Mouse (Mus musculus) kidney, adult 9 months (tissue): ENCODE results near the gene Yars.
"Not testable (repeated sequence)": the region's sequence is repeated elsewhere in the genome, so short reads cannot be mapped to it uniquely, and the experiment has no call there.

Experiments
- DNase-seq: peaks from one replicate; pipeline ENCODE4 v3.0.0; 2022

Yars gene

DNA sequence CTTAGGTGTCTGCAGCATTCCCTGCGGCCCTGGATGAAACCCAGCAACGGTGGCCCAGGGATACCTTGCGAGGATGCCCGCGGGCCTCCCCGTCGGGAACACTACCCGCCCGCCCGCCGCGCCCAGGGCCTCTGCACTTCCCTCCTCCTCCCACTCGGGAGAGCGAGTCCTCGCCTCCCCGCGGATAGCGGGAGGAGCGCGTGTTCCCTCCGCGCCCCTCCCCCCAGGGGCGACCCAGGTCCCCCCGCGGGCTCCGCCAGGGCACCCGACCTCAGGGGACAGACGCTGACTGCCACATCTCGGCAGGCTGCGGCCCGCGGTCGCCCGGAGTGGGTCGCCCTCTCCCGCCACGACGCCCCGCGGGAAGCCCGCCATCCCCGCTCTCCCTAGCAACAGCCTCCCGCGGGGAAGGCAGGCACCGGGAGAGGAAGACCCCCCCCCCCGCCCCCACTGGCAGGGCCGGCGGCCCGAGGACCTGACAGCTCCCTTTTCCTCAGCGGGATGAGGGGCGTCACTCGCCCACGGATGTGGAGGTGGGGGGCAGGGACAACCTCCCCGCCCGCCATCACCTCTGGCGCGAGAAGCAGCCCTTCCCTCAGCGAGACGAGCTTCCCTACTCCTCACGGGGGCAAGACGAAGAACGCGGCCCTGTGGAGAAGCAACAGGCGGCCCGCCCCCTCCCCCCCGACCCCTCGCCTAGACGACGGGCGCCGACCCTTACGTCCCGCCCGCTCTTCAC lies 588 bp upstream of the Yars start:
- peak; percentile 49 for DNase-seq

DNA sequence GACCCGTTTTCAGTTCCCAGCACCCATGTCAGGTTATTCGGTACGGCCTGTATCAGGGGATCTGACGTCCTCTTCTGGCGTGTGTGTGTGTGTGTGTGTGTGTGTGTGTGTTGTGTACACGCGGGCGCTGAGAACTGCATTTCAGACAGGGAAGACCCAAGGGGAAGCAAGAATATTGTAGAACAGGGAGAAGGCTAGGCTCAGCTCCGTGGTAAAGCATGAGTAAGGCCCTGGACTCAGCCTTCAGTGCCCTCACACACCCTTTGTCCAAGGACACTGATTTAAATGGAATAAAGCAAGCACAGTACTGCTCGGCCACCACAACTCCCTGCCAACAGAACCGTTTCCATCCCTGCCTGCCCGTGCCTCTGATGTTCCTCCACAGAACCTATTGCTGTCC lies 978 bp downstream of the Yars start:
- peak; percentile 27 for DNase-seq

GRCm38 (mm10) chr4:129191691-129192090 lies 2.1 kb downstream of the Yars start:
- no peak for DNase-seq

DNA sequence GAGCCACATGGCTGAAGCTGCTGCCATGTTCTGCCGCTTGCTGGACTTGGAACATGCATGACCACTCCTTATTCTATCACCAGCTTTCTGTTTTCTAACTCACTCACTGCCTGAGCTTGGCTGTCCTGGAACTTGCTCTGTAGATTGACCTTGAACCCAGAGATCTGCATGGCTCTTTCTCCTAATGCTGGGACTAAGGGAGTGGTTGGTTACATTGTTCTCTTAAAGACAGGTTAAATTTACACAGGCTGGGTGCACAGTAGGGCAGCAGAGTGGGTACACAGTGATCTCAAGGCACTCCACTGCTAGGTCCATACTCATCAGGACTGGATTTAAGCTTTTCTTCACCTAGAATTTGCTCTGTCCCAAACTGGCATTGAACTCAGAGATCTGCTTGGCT lies 4.7 kb downstream of the Yars start:
- DNase-seq, result no peak

DNA sequence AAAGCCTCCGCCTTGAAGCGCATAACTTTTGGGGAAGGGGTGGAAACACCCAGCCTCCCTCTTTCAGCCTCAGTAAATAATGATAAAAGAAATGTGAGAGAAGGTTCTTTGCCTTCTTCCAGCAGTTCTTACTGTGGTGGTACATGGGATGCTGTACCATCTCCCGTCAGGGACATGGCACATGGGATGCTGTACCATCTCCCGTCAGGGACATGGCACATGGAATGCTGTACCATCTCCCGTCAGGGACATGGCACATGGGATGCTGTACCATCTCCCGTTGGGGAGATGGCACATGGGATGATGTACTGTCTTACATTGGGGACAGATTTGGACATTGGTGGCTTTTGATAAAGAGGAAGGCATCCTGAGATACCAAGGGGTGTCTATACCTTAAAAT lies 8.0 kb downstream of the Yars start:
- no peak for DNase-seq

DNA sequence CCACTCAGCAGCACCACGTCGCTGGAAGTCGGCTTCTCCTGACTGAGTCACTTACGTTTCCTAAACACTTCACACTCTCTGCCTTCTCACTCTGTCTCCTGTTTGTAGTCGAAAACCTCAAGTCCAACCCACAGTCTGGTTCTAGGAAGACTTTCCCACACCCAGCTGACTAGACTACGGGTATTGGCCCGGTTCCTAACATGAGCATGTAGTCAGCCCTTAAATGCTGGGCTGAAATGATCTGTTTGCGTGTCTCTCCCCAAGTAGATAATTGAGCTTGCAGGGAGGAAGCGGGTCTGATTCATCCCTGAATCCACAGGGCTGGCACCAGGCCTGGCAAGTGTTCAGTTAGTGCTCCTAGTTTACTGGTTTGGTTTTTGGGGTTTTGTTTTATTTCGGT lies 15.1 kb downstream of the Yars start:
- DNase-seq, result no peak

GRCm38 (mm10) chr4:129206792-129207191 lies 17.2 kb downstream of the Yars start:
- no peak for DNase-seq

- no peak for DNase-seq
Observed at GRCm38 (mm10) chr4:129209504-129209903, 19.9 kb downstream of the Yars start.

DNA sequence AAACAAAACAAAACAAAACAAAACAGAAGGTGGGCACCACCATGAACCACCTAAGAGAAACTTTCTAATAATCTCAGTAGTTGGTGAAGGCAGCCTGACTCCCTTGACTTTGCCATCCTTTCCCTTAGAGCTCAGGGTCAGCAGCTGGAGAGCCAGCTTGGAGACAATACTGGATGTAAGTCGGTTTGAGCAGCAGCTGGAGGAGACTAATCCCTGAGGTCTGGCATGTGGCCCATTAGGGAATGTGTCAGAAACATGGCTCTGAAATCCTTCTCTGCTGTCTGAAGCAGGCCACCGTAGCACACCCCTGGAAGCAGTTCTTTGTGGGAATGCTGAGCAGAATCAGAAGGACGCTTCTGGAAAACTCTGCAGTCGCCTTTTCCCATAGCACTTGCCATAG lies 21.9 kb downstream of the Yars start:
- no peak for DNase-seq

- not testable (repeated sequence) for DNase-seq
Observed at GRCm38 (mm10) chr4:129212486-129212885, 22.9 kb downstream of the Yars start.

- no peak for DNase-seq
Observed at GRCm38 (mm10) chr4:129218569-129219175, 29.1 kb downstream of the Yars start.

- DNase-seq, result no peak
Observed at GRCm38 (mm10) chr4:129219198-129219597, 29.6 kb downstream of the Yars start.

DNA sequence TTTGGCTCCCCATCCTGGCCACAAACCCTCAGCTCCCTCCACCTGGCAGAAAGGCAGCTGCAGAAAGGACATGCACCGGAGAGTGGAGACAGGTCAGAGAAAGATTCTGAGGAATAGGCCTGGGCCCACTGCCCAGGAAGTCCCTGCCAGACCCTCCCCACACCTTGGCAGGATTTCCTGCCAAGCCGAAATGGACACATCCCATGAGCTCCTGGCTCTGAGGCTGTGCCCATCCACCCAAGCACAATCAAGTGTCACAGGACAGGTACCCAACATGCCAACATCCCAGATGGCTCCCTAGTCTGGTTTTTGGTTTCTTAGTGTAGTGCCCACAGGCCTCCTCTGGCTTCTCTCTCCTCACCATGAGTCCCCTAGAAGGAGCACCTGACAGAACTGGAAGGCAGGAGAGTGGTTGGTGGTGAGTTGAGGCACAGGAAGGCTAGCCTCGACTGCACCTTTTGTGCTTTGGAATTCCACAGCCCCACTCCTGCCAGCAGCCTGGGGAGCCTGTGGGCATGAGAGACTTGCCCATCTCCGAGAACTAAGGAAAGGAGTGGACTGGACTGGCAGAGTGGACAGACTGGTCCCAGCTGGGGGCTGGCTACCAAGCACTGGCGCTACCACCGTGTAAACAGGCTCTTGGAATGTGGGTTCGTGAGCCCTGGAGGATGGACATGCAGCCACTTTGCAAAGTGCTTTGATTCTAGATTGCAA lies 31.0 kb downstream of the Yars start:
- DNase-seq, result no peak

GRCm38 (mm10) chr4:129221097-129222010 lies 31.8 kb downstream of the Yars start:
- no peak for DNase-seq

DNA sequence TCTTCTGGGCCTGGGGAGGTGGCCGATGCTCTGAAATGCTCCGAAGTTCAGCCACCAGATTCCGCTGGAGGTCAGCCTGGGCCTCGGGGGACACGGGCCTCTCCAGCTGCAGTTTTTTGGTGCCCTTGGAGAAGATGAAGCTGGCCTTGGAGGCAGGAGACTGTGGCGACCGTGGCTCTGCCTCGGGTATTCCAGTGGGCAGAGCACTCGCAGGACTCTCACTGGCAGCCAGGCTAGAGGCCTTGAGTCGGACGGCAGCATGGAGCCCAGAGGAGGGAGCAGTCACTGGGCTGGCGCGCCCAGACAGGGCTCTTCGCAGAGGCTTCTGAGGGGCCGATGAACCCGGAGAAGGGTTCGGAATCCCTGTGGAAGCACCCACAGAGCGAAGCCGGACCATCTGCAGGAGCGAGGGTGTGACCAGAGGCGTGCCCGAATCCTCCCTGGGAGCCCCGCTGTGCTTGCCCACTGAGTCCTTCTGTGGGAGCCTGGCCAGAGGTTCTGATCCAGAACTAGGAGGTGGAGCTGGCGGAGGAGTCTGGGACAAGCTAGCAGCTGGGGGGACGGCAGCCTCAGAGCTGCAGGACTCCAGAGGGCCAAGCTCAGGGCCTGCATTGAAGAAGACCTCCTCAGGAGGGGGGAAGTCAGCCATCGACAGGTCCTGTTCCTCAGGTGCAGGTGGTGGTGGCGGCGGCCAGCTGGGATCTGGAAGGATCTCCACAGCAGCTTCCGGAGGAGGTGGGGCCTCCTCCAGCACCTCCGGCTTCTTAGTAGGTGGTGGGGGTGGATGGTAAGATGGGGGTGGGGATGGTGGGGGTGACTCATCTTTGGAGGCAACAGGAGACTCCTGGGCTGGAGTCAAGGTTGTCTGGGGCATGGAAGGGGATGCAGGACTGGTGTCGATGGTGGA lies 32.7 kb downstream of the Yars start:
- DNase-seq, result no peak

GRCm38 (mm10) chr4:129223421-129224281 lies 34.1 kb downstream of the Yars start:
- no peak for DNase-seq

GRCm38 (mm10) chr4:129225315-129225714 lies 35.8 kb downstream of the Yars start:
- no peak for DNase-seq

GRCm38 (mm10) chr4:129226441-129226963 lies 36.9 kb downstream of the Yars start:
- DNase-seq, result peak; percentile 62

GRCm38 (mm10) chr4:129227170-129227984 lies 37.8 kb downstream of the Yars start:
- DNase-seq, result peak; percentile 40

DNA sequence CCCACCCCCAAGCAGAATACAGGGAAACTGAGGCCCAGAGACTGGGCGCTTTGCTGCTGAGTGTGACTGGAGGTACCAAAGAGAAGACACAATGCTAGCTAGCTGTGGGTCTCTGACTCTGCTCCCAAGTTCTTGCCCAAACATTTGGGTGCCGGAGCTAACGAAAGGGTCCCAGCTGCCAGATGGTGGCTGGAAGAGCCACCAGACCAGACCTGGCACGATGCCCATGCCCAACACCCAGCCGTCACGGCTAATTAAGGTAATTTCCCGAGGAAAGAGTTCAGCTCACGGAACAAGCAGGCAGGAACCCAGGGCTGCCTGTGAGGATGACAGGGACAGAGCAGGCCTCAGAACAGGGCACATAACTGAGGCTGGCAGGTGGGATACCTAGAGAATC lies 38.4 kb downstream of the Yars start:
- no peak for DNase-seq
